In the genomic region with DNA sequence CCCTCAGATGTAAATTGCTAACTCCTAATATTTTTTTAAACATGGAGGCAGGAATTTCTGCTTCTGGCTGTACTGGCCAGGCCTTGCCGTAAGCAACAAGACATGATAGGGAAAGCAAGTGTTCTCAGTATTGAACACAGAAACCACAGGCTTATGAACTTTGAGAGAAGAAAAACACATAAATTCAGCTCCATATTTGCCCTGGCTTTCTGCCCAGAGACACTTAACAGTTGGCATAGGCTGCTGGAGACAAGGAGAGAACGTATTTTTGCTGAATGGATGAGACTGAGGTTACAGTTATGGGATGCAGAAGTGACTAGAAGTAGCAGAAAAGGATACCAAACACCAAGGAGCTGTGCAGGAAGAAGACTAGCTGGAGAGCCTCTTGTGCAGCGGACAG, we compare ENCODE assay signal across 14 mouse cellular contexts.
DNase-seq lines count a peak whose midpoint lies in the region; ATAC-seq and TF ChIP-seq lines count a peak whose summit lies in the region.
"Had no signal": no experiment of that assay in that cellular context is flagged by ENCODE, and none has a peak within 500 bp of the region (broad histone marks: within the 10 kb centered on the region; RNA-seq: fewer than 3 reads in every experiment).

No protein-coding gene starts in this region.

- no peak overlapping the region for H3K9ac ChIP-seq in lung, postnatal 0 days (replicated peaks; ENCODE audit: low read depth)
- H3K9ac ChIP-seq: heart, embryonic 15.5 days; liver, embryonic 15.5 days had no signal

- no peak for TF ChIP-seq CTCF in brain, embryonic 14.5 days (IDR thresholded peaks at IDR 0.05; ENCODE audit: borderline replicate concordance, extremely low read depth, insufficient read depth, insufficient read length)
- TF ChIP-seq CTCF in lung, postnatal 0 days (IDR thresholded peaks at IDR 0.05): no peak

- no peaks in the 10 kb centered on the region for H3K36me3 ChIP-seq in lung, postnatal 0 days (ENCODE audit: insufficient read depth, low read length)
- H3K36me3 ChIP-seq: G1E; heart, embryonic 15.5 days; liver, embryonic 15.5 days; midbrain, embryonic 10.5 days had no signal

- H3K4me3 ChIP-seq in lung, postnatal 0 days (ENCODE audit: low read depth, low read length): no peak overlapping the region
- H3K4me3 ChIP-seq: heart, embryonic 15.5 days; liver, embryonic 15.5 days; midbrain, embryonic 10.5 days had no signal

- no peak for TF ChIP-seq EP300 in lung, postnatal 0 days (IDR thresholded peaks at IDR 0.05)

- TF ChIP-seq POLR2A in brain, embryonic 14.5 days (IDR thresholded peaks at IDR 0.05; ENCODE audit: borderline replicate concordance, extremely low read depth, insufficient read depth, insufficient read length, poor library complexity, severe bottlenecking): no peak

- no peak overlapping the region for H3K4me2 ChIP-seq in lung, postnatal 0 days (replicated peaks; ENCODE audit: low read depth, low read length)
- H3K4me2 ChIP-seq: heart, embryonic 15.5 days; liver, embryonic 15.5 days had no signal

- no peaks in the 10 kb centered on the region for H3K4me1 ChIP-seq in lung, postnatal 0 days (ENCODE audit: insufficient read depth, low read depth, low read length)
- H3K4me1 ChIP-seq: liver, embryonic 15.5 days; midbrain, embryonic 10.5 days had no signal

- 49% methylated on average over 3 of the region's 3 CpGs for WGBS in lung, postnatal 0 days

- no peaks in the 10 kb centered on the region for H3K9me3 ChIP-seq in lung, postnatal 0 days (ENCODE audit: low read length)
- H3K9me3 ChIP-seq: G1E; heart, embryonic 15.5 days; liver, embryonic 15.5 days; midbrain, embryonic 10.5 days had no signal

- no peaks in the 10 kb centered on the region for H3K27me3 ChIP-seq in lung, postnatal 0 days (replicated peaks; ENCODE audit: insufficient read depth, low read length)
- H3K27me3 ChIP-seq: heart, embryonic 15.5 days; liver, embryonic 15.5 days had no signal

- no peak for ATAC-seq in lung, postnatal 0 days

- peak; percentile 11 for DNase-seq in adrenal gland, postnatal 14 days
- DNase-seq in adrenal gland, adult 18-20 months (ENCODE audit: low spot score in 2 of 2): no peak
- peak; percentile 2 to 5 for DNase-seq in kidney, adult 8-10 months
- no peak for DNase-seq in kidney, adult 11 months
- DNase-seq in brain, embryonic 14.5 days (ENCODE audit: low read depth): peak; percentile 48
- peak; percentile 50 for DNase-seq in lung, postnatal 0 days (ENCODE audit: low spot score)
- no peak for DNase-seq in neural tube, embryonic 10.5 days (ENCODE audit: extremely low spot score, low spot score)
- DNase-seq in urinary bladder, adult 2 months (ENCODE audit: low spot score): no peak
- DNase-seq: B cell, adult 2 months; spleen, adult 18-20 months had no signal

- H3K27ac ChIP-seq in lung, postnatal 0 days (ENCODE audit: low read length): no peak overlapping the region
- H3K27ac ChIP-seq: heart, embryonic 15.5 days; liver, embryonic 15.5 days; midbrain, embryonic 10.5 days had no signal

Comparison
In these comparisons a context has a peak if more than half of its experiments do, and no peak if none do; other contexts are left out.
1. DNase-seq: peak in adrenal gland, postnatal 14 days (single experiment), kidney, adult 8-10 months (2 of 2), brain, embryonic 14.5 days (single experiment) and lung, postnatal 0 days (single experiment); none in adrenal gland, adult 18-20 months (0 of 2), kidney, adult 11 months (single experiment), neural tube, embryonic 10.5 days (single experiment) and urinary bladder, adult 2 months (single experiment).